Mouse (Mus musculus): ENCODE measurements around the gene Ankrd66.
"Not testable (repeated sequence)": the region's sequence is repeated elsewhere in the genome, so short reads cannot be mapped to it uniquely, and the experiment has no call there.

Gene Ankrd66

DNA sequence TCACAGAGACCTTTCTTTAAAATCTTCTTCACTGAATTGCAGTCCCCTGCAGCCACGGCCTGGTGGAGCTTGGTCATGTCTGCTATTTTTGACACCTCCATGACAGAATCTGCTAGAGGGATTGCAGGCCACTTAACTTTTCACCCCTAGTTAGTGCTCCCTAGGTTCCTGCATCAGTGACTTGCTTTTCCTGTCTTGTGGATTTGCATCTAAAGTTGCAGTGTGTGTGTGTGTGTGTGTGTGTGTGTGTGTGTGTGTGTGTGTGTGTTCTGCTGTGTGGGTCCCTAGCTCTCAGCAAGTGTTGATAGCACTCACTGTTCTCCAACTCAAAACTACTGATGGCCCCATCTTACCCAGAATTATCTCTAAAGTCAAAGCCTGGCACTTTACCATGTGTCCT, at the start of gene Ankrd66:
Ankrd66 (minus strand) TSS at position 101 of the 400 bp plus-strand sequence.
- DNase-seq, result no peak

GRCm38 (mm10) chr17:43592296-43593291, 49.2 kb upstream of the Ankrd66 start:
- peak; percentile 22 for DNase-seq

GRCm38 (mm10) chr17:43590531-43590930, 47.1 kb upstream of the Ankrd66 start:
- DNase-seq, result no peak

DNA sequence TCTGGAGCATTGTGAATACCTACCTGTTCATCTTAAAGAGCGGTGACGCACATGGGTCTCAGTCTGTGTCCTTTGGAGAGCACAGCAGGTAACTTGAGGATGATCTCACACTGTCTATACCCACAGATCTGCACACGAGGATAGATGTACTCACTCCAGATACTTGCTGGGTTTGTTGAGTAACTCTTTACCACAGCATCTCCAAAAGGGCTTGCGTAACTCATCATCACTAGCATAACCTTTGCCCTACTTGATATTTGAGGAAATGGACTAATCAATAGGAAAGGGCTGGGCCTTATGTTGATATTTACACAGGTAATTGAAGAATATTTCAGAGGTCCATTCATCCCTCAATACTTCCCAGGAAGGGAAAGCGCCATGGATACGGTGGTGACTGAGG, 46.3 kb upstream of the Ankrd66 start:
- DNase-seq, result no peak

DNA sequence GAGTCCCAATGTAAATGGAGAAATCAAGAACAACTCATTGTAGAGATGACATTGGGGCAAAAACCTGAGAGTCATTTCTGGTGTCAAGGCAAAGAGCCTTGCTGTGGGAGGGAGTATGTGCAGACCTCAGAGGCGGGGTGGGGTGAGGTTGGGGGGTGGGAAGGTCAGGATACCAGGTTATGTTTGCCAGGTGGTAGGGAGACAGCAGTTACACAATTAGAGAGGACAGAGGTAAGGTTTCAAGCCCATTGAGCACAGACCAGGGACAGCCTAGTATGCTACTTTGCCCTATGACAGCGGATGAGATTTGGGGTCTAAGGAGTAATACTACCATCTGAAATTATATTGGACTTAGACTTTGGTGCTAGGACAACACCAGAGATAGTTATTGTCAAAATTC, 43.8 kb upstream of the Ankrd66 start:
- no peak for DNase-seq

- DNase-seq, result no peak
Measured at GRCm38 (mm10) chr17:43584771-43585170, 41.3 kb upstream of the Ankrd66 start.

GRCm38 (mm10) chr17:43581012-43581467, 37.6 kb upstream of the Ankrd66 start:
- DNase-seq, result peak; percentile 11

DNA sequence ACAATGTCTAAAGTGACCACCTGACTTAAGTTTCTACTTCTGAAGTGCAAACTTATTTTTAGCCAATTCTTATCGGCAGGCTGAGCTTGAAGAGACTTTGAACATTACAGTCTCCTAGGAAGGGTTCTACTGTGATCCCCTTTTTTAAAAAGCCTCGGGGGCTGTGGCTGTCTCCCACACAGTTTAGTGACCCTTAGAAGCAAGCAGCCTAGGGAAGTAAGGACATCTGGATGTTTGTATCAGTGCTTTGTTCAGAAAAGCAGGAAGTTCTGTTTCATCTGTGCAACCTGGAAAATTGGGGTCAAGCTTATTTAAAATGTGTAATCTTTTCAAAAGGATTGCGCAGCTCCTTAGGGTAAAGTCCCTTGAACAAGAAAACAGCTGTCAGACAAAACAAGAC, 37.0 kb upstream of the Ankrd66 start:
- DNase-seq, result no peak

DNA sequence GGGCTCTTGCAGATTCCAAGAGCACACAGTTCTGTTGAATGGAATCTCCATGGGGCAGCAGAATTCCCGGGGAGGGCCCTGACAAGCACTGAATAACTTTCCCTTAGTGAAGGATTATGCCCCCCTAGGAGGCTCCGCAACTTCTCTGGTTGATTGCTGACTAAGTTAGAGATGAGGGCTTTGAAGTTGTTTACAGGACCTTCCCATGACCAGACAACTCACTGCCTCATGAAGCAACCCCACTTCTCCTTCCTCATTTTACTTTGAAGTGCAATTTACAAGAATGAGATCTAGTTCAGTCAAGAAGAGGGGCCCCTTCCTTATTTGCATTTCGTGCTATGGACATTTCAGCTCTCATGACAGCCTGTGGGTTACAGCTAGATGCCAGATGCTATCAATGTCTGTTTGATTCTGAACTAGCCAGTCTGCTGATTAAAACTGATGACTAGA, 30.2 kb upstream of the Ankrd66 start:
- DNase-seq, result no peak

GRCm38 (mm10) chr17:43569287-43569686, 25.8 kb upstream of the Ankrd66 start:
- DNase-seq, result no peak

DNA sequence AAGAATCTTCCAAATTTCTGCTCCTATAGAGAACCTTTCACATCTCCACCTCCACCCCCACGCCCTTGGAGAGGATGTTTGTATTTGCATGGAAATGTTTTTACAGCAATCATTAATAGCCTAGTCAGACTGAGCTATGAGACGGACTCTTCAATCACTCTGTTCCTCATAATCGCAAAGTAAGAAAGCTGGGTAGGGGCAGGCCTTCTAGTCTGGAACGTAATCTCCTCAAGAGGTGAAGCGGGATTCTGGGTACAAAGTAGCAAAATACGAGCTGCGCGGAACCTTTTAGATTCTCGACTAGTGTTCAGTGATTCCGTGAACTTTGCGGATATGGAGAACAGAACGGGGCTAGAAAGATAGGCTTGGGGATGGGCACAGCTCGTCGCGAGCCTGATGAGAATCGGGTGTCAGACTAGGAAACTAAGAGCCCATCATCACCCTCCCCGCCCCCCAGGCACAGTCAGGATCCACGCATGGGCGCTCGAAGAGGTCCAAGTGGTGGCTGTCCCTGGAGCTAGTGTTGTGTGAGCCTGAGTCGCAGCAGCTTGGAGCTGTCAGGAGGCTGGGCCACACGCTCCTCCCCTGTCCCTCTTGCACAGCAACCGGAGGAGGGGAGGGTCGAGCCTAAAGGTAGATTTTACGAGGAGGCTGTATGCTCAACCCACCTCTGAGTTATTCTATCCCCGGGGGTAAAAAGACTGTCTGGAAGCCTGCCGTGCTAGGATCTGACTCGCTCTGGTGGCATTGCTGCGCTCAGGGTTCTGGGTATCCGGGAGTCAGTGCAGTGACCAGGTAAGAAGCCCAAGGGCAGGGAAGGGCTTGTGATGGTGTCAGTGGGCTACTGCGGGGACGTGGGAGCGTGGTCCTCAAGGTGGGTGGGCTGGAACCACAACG, 24.8 kb upstream of the Ankrd66 start, which contains the start of gene Pla2g7:
Pla2g7 (plus strand) TSS at position 107 of the 897 bp plus-strand sequence.
- DNase-seq, result peak; percentile 56

GRCm38 (mm10) chr17:43567593-43567991, 24.2 kb upstream of the Ankrd66 start:
- peak; percentile 17 for DNase-seq

- no peak for DNase-seq
Measured at GRCm38 (mm10) chr17:43563192-43563987, 20.0 kb upstream of the Ankrd66 start.

- DNase-seq, result no peak
Measured at GRCm38 (mm10) chr17:43558678-43559077, 15.2 kb upstream of the Ankrd66 start.

DNA sequence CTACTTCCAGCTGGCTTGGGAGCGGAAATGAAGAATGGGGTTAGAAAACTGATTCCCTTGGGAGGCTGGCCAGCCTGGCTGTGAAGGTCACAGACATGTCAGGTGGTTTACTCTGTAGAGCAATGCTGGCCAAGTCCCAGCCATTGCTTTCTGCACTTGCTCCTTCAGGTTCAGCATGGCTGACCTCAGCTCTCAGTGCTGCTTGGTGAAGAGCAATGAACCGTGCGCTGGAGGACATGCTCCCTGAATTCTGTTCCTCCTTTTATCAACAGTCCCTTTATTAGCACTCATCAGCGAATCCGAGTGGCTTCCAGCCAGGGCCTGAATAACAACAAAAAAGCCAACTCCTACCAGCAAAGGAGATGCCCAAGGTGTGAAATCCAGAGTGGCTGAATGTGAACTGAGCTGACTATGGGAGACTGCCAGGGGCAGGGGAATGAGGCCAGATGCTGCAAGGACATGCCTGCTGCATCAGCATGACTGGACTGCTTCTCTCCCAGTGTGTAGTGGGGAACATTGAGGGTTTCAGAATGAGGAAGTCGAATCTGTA, 14.2 kb upstream of the Ankrd66 start:
- peak; percentile 36 for DNase-seq

- no peak for DNase-seq
Measured at GRCm38 (mm10) chr17:43557104-43557503, 13.7 kb upstream of the Ankrd66 start.

DNA sequence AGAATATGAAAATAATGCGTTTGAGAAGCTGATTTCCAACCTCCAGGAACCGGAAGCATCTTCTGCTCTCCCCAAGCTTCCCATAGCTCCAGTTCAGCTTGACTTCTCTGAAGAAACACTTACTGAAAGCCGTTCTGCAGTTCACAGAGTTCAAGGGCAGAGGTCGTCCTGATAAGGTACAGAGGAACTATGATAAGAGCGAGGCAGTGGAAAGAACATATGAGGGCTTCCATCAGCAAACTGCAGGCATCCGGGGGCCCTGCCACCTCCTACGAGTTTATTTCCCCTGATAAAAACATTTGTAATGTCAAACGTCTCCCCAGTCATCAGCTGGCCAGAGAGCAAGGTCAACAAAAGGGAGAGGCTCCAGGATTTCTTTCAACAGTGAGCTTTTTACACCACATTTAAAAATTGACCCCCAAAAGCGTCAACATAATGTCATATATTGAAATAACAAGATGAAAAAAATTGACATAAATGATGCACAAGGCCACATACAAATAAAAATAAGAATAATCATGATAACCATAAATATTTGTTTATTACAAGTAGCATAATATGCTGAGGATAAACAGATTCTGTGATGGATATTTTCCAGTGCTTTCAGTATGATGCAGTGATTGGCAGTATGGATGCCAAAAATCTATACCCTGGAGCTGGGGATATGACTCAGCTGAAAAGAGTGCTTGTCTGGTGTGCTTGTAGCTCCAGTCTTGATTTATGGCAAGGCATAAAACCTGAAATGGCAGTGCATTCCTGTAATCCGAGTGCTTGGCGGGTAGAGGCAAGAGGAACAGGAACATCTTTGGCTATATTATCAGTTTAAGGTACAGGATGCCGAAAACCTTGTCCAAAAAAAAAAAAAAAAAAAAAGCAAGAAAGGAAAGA, 11.3 kb upstream of the Ankrd66 start:
- DNase-seq, result no peak

DNA sequence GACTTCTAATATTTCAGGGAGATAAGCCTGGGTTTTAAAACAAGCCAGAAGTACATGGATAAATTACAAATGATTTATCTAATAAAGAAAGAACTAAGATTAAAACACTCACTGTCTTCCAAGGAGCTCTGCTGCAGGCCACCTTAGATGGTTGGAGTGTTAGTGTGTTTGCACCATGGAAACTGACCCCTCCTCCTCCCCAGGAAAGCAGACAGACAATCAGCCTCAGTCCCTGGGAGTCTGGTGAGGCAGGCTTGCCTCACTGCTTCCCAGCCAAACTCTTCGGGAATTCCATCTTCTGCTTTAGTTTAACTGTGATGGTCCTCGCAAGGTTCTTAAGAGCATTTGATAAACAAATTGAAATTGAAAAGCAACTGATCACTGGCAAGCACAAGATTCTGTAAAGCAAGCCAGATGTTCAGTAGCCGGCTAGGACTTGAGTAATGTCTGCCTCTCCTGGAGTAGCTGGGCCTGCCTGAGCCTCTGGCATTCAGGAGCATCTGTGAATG, 7.7 kb upstream of the Ankrd66 start:
- DNase-seq, result no peak

GRCm38 (mm10) chr17:43544040-43544439, 601 bp upstream of the Ankrd66 start:
- no peak for DNase-seq

DNA sequence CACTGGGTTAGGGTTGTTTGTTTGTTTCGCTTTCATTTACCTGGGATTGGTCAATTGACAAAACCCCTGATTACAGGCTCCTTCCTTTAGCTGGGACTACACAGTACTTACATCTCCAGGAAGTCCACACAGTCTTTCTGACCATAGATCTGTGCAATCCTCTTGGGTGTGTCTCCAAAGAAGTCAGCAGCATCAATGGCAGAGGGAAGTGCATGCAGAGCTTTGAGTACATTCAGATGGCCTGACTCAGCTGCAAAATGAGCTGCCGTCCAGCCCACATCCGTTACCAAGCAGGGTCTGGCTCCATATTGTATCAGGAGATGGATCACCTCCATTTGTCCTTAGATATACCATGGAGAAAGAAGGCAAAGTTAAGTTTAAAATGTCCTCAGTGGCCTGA, 4.7 kb downstream of the Ankrd66 start:
- no peak for DNase-seq

- not testable (repeated sequence) for DNase-seq
Measured at GRCm38 (mm10) chr17:43536841-43537240, 6.6 kb downstream of the Ankrd66 start.

All from right cerebral cortex, postnatal 25 days (tissue).